Mouse (Mus musculus) forebrain, embryonic 16.5 days (tissue): ENCODE measurements around the gene Ctnnd1. TPM values are rescaled to one million over a fixed set of nuclear protein-coding genes. Genes with fewer than 3 reads are reported as not detected.

Experiments used
- ATAC-seq: fragments of 200-750 bp; cut with Nextera tagmentation; 2 replicates; pipeline ENCODE4 v1.8.0; 2017; ENCODE audit warnings: mild to moderate bottlenecking, moderate library complexity
- H3K27ac ChIP-seq: fragments of 300-500 bp; sonication (generic); 2 replicates; pipeline ENCODE4 v1.5.1; 2014; ENCODE audit warnings: low read length, control low read depth
- H3K27me3 ChIP-seq: fragments of 300-500 bp; sonication (generic); replicated peaks from 2 replicates; pipeline ENCODE4 v1.6.1; 2014; ENCODE audit warnings: low read length; ENCODE audit not compliant: control insufficient read depth, insufficient read depth
- H3K36me3 ChIP-seq: fragments of 300-500 bp; sonication (generic); 2 replicates; pipeline ENCODE4 v1.6.1; 2014; ENCODE audit not compliant: control insufficient read depth, insufficient read depth
- H3K4me1 ChIP-seq: fragments of 300-500 bp; sonication (generic); replicated peaks from 2 replicates; pipeline ENCODE4 v1.6.1; 2014; ENCODE audit warnings: low read length; ENCODE audit not compliant: control insufficient read depth, insufficient read depth
- H3K4me2 ChIP-seq: fragments of 300-500 bp; sonication (generic); 2 replicates; pipeline ENCODE4 v1.6.1; 2014; ENCODE audit warnings: mild to moderate bottlenecking, low read length, control low read depth
- H3K4me3 ChIP-seq: fragments of 300-500 bp; sonication (generic); replicated peaks from 2 replicates; pipeline ENCODE4 v1.5.1; 2014; ENCODE audit warnings: mild to moderate bottlenecking, low read length, control low read depth
- H3K9ac ChIP-seq: fragments of 300-500 bp; sonication (generic); replicated peaks from 2 replicates; pipeline ENCODE4 v1.6.1; 2014; ENCODE audit warnings: low read depth, low read length, control low read depth
- H3K9me3 ChIP-seq: fragments of 300-500 bp; sonication (generic); 2 replicates; pipeline ENCODE4 v1.6.1; 2016; ENCODE audit warnings: low read length; ENCODE audit not compliant: control insufficient read depth
- WGBS: fragments of 180-500 bp; shearing (Covaris S2); extraction: QIAGEN DNeasy Blood & Tissue Kit; methylation state at CpG from one replicate; pipeline ENCODE4 v1.1.7; 2014; 5-methylcytosine and 5-hydroxymethylcytosine counted together
- polyA plus RNA-seq: library from polyadenylated mRNA; unstranded; fragments of >200 nt; fragmentation: Nextera tagmentation; extraction: Ambion mirVana; gene quantifications from 2 replicates; pipeline ENCODE4 v1.2.1, GENCODE M21; 2015

Gene Ctnnd1
- polyA plus RNA-seq, 1 experiment from 2014 or later = 41.7 TPM

- H3K4me1 ChIP-seq = peaks cover 11% of the 10 kb centered on the region
- peak overlapping the region; percentile 76 for H3K4me3 ChIP-seq
- H3K9me3 ChIP-seq = no peaks in the 10 kb centered on the region
- H3K27me3 ChIP-seq = no peaks in the 10 kb centered on the region
- peak overlapping the region; percentile 75 for H3K9ac ChIP-seq
- 0% methylated on average over 10 of the region's 10 CpGs for WGBS
- H3K4me2 ChIP-seq = peak overlapping the region; percentile 61
- no peak for ATAC-seq
- no peak overlapping the region for H3K27ac ChIP-seq
- no peaks in the 10 kb centered on the region for H3K36me3 ChIP-seq
Observed at GRCm38 (mm10) chr2:84649674-84650073, 891 bp downstream of the Ctnnd1 start.

- Histone ChIP-seq H3K27ac (peak overlapping the region; percentile 43), H3K9me3 (no peaks in the 10 kb centered on the region), H3K36me3 (no peaks in the 10 kb centered on the region), H3K27me3 (no peaks in the 10 kb centered on the region), H3K4me1 (peaks cover 11% of the 10 kb centered on the region), H3K4me3 (peak overlapping the region; percentile 50), H3K4me2 (peak overlapping the region; percentile 52), H3K9ac (peak overlapping the region; percentile 61)
- no peak for ATAC-seq
- 18% methylated on average over 6 of the region's 6 CpGs for WGBS
Observed at GRCm38 (mm10) chr2:84648369-84648768, 2.2 kb downstream of the Ctnnd1 start.

GRCm38 (mm10) chr2:84647051-84647568 lies 3.5 kb downstream of the Ctnnd1 start:
- WGBS = 91% methylated on average over 6 of the region's 6 CpGs
- H3K9ac ChIP-seq = no peak overlapping the region

GRCm38 (mm10) chr2:84646138-84646537 lies 4.4 kb downstream of the Ctnnd1 start:
- WGBS = 100% methylated on average over 1 of the region's 1 CpGs
- H3K9me3 ChIP-seq = no peaks in the 10 kb centered on the region
- ATAC-seq = no peak
- H3K4me3 ChIP-seq = no peak overlapping the region
- H3K4me1 ChIP-seq = peaks cover 9% of the 10 kb centered on the region
- H3K9ac ChIP-seq = no peak overlapping the region
- H3K36me3 ChIP-seq = no peaks in the 10 kb centered on the region
- H3K27ac ChIP-seq = no peak overlapping the region
- H3K4me2 ChIP-seq = no peak overlapping the region
- H3K27me3 ChIP-seq = no peaks in the 10 kb centered on the region

More at GRCm38 (mm10) chr2:84647051-84647568, 3.5 kb downstream of the Ctnnd1 start:
- ATAC-seq = no peak
- Histone ChIP-seq H3K4me1 (peaks cover 11% of the 10 kb centered on the region), H3K4me3 (peak overlapping the region; percentile 50), H3K27ac (no peak overlapping the region), H3K9me3 (no peaks in the 10 kb centered on the region), H3K27me3 (no peaks in the 10 kb centered on the region), H3K4me2 (peak overlapping the region; percentile 52), H3K36me3 (no peaks in the 10 kb centered on the region)

GRCm38 (mm10) chr2:84640833-84641232 lies 9.7 kb downstream of the Ctnnd1 start:
- Histone ChIP-seq H3K9ac (no peak overlapping the region), H3K27ac (no peak overlapping the region), H3K36me3 (no peaks in the 10 kb centered on the region), H3K4me1 (peaks cover 26% of the 10 kb centered on the region), H3K4me3 (no peak overlapping the region), H3K27me3 (no peaks in the 10 kb centered on the region), H3K4me2 (no peak overlapping the region), H3K9me3 (no peaks in the 10 kb centered on the region)
- ATAC-seq = no peak

- WGBS = 66% methylated on average over 5 of the region's 5 CpGs
- H3K27ac ChIP-seq = 0 out of 2 replicates have a peak overlapping the region, but pooled peaks have one; percentile 10
- H3K36me3 ChIP-seq = no peaks in the 10 kb centered on the region
- H3K9ac ChIP-seq = no peak overlapping the region
- no peaks in the 10 kb centered on the region for H3K27me3 ChIP-seq
- H3K4me2 ChIP-seq = no peak overlapping the region
- H3K4me1 ChIP-seq = peaks cover 40% of the 10 kb centered on the region
- ATAC-seq = no peak
- no peak overlapping the region for H3K4me3 ChIP-seq
- no peaks in the 10 kb centered on the region for H3K9me3 ChIP-seq
Observed at GRCm38 (mm10) chr2:84638428-84639220, 11.9 kb downstream of the Ctnnd1 start.

- ATAC-seq = no peak
- no peaks in the 10 kb centered on the region for H3K27me3 ChIP-seq
- no peaks in the 10 kb centered on the region for H3K9me3 ChIP-seq
- H3K4me2 ChIP-seq = no peak overlapping the region
- WGBS = 37% methylated on average over 7 of the region's 7 CpGs
- H3K4me1 ChIP-seq = peaks cover 43% of the 10 kb centered on the region
- no peaks in the 10 kb centered on the region for H3K36me3 ChIP-seq
- no peak overlapping the region for H3K9ac ChIP-seq
- H3K27ac ChIP-seq = no peak overlapping the region
- no peak overlapping the region for H3K4me3 ChIP-seq
Observed at GRCm38 (mm10) chr2:84637452-84638165, 13.0 kb downstream of the Ctnnd1 start.

GRCm38 (mm10) chr2:84636231-84636741 lies 14.3 kb downstream of the Ctnnd1 start:
- peak overlapping the region; percentile 85 for H3K27ac ChIP-seq
- H3K4me2 ChIP-seq = 0 out of 2 replicates have a peak overlapping the region, but pooled peaks have one; percentile 2
- no peak overlapping the region for H3K4me3 ChIP-seq
- no peak overlapping the region for H3K9ac ChIP-seq
- H3K27me3 ChIP-seq = no peaks in the 10 kb centered on the region
- H3K9me3 ChIP-seq = no peaks in the 10 kb centered on the region
- ATAC-seq = no peak
- peaks cover 43% of the 10 kb centered on the region for H3K4me1 ChIP-seq
- H3K36me3 ChIP-seq = no peaks in the 10 kb centered on the region
- 35% methylated on average over 8 of the region's 8 CpGs for WGBS

- Histone ChIP-seq H3K27me3 (no peaks in the 10 kb centered on the region), H3K4me2 (peak overlapping the region; percentile 2; the same call in 1 of the 2 replicates), H3K27ac (peak overlapping the region; percentile 85), H3K9me3 (no peaks in the 10 kb centered on the region), H3K4me3 (no peak overlapping the region), H3K9ac (no peak overlapping the region), H3K36me3 (no peaks in the 10 kb centered on the region), H3K4me1 (peaks cover 43% of the 10 kb centered on the region)
- peak; percentile 97 for ATAC-seq
- WGBS = 0% methylated on average over 2 of the region's 2 CpGs
Observed at GRCm38 (mm10) chr2:84635611-84636010, 15.0 kb downstream of the Ctnnd1 start.
